Mouse (Mus musculus): Measurements from ENCODE around the gene Plod2.

Plod2 gene

GRCm38 (mm10) chr9:92541977-92542561 is at the start of gene Plod2:
Plod2 (plus strand) TSS chr9:92542223.
- DNase-seq, result peak; percentile 91

GRCm38 (mm10) chr9:92499710-92500410 is 42.2 kb upstream of the Plod2 start:
- peak; percentile 85 for DNase-seq

GRCm38 (mm10) chr9:92504256-92504655 is 37.8 kb upstream of the Plod2 start:
- no peak for DNase-seq

- no peak for DNase-seq
Measured at GRCm38 (mm10) chr9:92504889-92505288, 37.1 kb upstream of the Plod2 start.

GRCm38 (mm10) chr9:92511696-92512095 is 30.3 kb upstream of the Plod2 start:
- no peak for DNase-seq

GRCm38 (mm10) chr9:92517036-92517435 is 25.0 kb upstream of the Plod2 start:
- DNase-seq, result no peak

GRCm38 (mm10) chr9:92520751-92521150 is 21.3 kb upstream of the Plod2 start:
- no peak for DNase-seq

- no peak for DNase-seq
Measured at GRCm38 (mm10) chr9:92524506-92524905, 17.5 kb upstream of the Plod2 start.

- DNase-seq, result no peak
Measured at GRCm38 (mm10) chr9:92530055-92530454, 12.0 kb upstream of the Plod2 start.

- no peak for DNase-seq
Measured at GRCm38 (mm10) chr9:92537735-92538134, 4.3 kb upstream of the Plod2 start.

GRCm38 (mm10) chr9:92538216-92538615 is 3.8 kb upstream of the Plod2 start:
- DNase-seq, result no peak

- no peak for DNase-seq
Measured at GRCm38 (mm10) chr9:92542591-92543416, 781 bp downstream of the Plod2 start.

GRCm38 (mm10) chr9:92544146-92544545 is 2.1 kb downstream of the Plod2 start:
- DNase-seq, result no peak

GRCm38 (mm10) chr9:92545021-92545420 is 3.0 kb downstream of the Plod2 start:
- no peak for DNase-seq

GRCm38 (mm10) chr9:92546446-92546845 is 4.4 kb downstream of the Plod2 start:
- DNase-seq, result no peak

GRCm38 (mm10) chr9:92547106-92547505 is 5.1 kb downstream of the Plod2 start:
- DNase-seq, result no peak

GRCm38 (mm10) chr9:92547821-92548220 is 5.8 kb downstream of the Plod2 start:
- no peak for DNase-seq

GRCm38 (mm10) chr9:92548603-92549002 is 6.6 kb downstream of the Plod2 start:
- no peak for DNase-seq

GRCm38 (mm10) chr9:92549811-92550490 is 7.9 kb downstream of the Plod2 start:
- DNase-seq, result no peak

- DNase-seq, result no peak
Measured at GRCm38 (mm10) chr9:92550981-92551380, 9.0 kb downstream of the Plod2 start.

GRCm38 (mm10) chr9:92551666-92552065 is 9.6 kb downstream of the Plod2 start:
- no peak for DNase-seq

GRCm38 (mm10) chr9:92552691-92553090 is 10.7 kb downstream of the Plod2 start:
- no peak for DNase-seq
